Mouse (Mus musculus) hindbrain, postnatal 0 days (tissue): ENCODE measurements around the gene Pfdn5. TPM values are rescaled to one million over a fixed set of nuclear protein-coding genes. Genes with fewer than 3 reads are reported as not detected.
A peak's percentile ranks its signal among the peaks of the same experiment; 100 is the strongest.
"Not testable (repeated sequence)": the region's sequence is repeated elsewhere in the genome, so short reads cannot be mapped to it uniquely, and the experiment has no call there.

Source experiments
- ATAC-seq: fragments of 200-750 bp; cut with Nextera tagmentation; 2 replicates; pipeline ENCODE4 v1.8.0; 2017; ENCODE audit warnings: mild to moderate bottlenecking, moderate TSS enrichment, moderate library complexity
- DNase-seq: peaks from one replicate; pipeline ENCODE4 v3.0.0-alpha.2; 2015; ENCODE audit warnings: low spot score
- H3K27ac ChIP-seq: fragments of 300-500 bp; sonication (generic); 2 replicates; pipeline ENCODE4 v1.5.1; 2014; ENCODE audit warnings: mild to moderate bottlenecking
- H3K27me3 ChIP-seq: fragments of 300-500 bp; sonication (generic); 2 replicates; pipeline ENCODE4 v1.6.1; 2014; ENCODE audit warnings: low read length, mixed read lengths; ENCODE audit not compliant: insufficient read depth
- H3K36me3 ChIP-seq: fragments of 300-500 bp; sonication (generic); 2 replicates; pipeline ENCODE4 v1.6.1; 2014; ENCODE audit warnings: low read length, mixed read lengths; ENCODE audit not compliant: insufficient read depth
- H3K4me1 ChIP-seq: fragments of 300-500 bp; sonication (generic); 2 replicates; pipeline ENCODE4 v1.6.1; 2014; ENCODE audit warnings: antibody characterized with exemption, low read length, mixed read lengths; ENCODE audit not compliant: insufficient read depth
- H3K4me2 ChIP-seq: fragments of 300-500 bp; sonication (generic); 2 replicates; pipeline ENCODE4 v1.6.1; 2014; ENCODE audit warnings: low read depth, mild to moderate bottlenecking, low read length, moderate library complexity, mixed read lengths
- H3K4me3 ChIP-seq: fragments of 300-500 bp; sonication (generic); 2 replicates; pipeline ENCODE4 v1.5.1; 2014; ENCODE audit warnings: low read length
- H3K9ac ChIP-seq: fragments of 300-500 bp; sonication (generic); replicated peaks from 2 replicates; pipeline ENCODE4 v1.6.1; 2014; ENCODE audit warnings: mild to moderate bottlenecking, low read length, moderate library complexity, mixed read lengths
- H3K9me3 ChIP-seq: fragments of 300-500 bp; sonication (generic); 2 replicates; pipeline ENCODE4 v1.6.1; 2016; ENCODE audit warnings: low read length, mixed read lengths
- CTCF ChIP-seq: IDR thresholded peaks from 2 replicates; pipeline ENCODE4 v1.5.1; 2016; ENCODE audit warnings: antibody characterized with exemption, control low read depth, low read depth
- WGBS: fragments of 180-500 bp; shearing (Covaris S2); extraction: QIAGEN DNeasy Blood & Tissue Kit; methylation state at CpG from one replicate; pipeline ENCODE4 v1.1.7; 2014; 5-methylcytosine and 5-hydroxymethylcytosine counted together
- polyA plus RNA-seq: library from polyadenylated mRNA; unstranded; fragments of >200 nt; fragmentation: Nextera tagmentation; extraction: Ambion mirVana; gene quantifications from 2 replicates; pipeline ENCODE4 v1.2.1, GENCODE M21; 2015
- total RNA-seq: library from RNA; depleted of rRNA; stranded (reverse); fragments of >200 nt; gene quantifications from 2 replicates; pipeline ENCODE4 v1.2.3, GENCODE M21; 2014

Gene Pfdn5
- total and polyA plus RNA-seq, 2 experiments from 2014 or later, result 139 to 540 TPM

DNA sequence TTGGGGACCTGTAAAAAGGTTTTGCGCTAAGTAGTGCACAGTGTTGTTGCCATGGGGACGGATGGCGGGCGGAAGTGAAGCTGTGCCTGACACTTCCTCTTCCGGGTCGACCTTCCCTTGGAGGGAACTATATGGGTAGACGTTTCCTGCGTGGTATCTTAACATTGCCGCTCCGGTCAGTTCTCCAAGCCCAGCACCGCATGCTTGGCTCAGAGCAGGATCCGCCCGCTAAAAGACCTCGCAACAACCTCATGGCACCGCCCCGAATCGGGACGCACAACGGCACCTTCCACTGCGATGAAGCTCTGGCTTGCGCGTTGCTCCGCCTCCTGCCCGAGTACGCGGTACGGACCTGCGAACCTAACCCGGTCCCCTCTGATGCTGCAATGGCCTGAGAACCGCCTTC is 5.7 kb downstream of the Pfdn5 start, which contains the start of gene Myg1:
TSS of gene Myg1 (plus strand) at position 100 of the 406 bp plus-strand sequence.
- no peaks in the 10 kb centered on the region for H3K27me3 ChIP-seq
- H3K9ac ChIP-seq, result peak within 1 kb of the TSS; percentile 59
- H3K36me3 ChIP-seq, result peaks cover 11% of the 10 kb centered on the region; the same call in 1 of the 2 replicates
- H3K4me2 ChIP-seq, result peak within 1 kb of the TSS; percentile 87
- H3K4me1 ChIP-seq, result peaks cover 14% of the 10 kb centered on the region
- H3K27ac ChIP-seq, result peak within 1 kb of the TSS; percentile 76
- peak; percentile 96 for ATAC-seq
- TF ChIP-seq CTCF, result no peak
- 0% methylated on average over 30 of the region's 30 CpGs for WGBS
- peak; percentile 93 for DNase-seq
- H3K9me3 ChIP-seq, result no peaks in the 10 kb centered on the region
- peak within 1 kb of the TSS; percentile 76 for H3K4me3 ChIP-seq

DNA sequence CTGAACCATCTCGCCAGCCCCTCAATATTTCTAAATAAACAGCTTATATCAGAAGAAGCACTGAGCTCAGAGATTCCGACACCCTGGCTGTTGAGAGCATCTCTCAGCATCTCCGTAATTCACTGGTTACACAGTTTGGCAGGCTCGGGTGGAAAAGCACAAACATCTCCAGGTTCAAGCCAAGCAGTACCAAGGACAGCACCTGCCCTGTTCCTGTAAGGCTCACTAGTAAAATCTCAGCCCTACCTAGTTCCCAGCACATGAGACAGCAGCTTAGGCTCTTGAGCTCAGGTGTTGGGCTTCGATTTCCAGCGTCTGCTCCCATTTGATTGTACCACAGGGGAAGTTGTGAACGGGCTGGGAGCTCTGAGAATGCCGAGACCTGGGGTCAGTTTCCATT is 9.3 kb downstream of the Pfdn5 start:
- TF ChIP-seq CTCF, result no peak
- no peak for ATAC-seq
- Histone ChIP-seq H3K27ac (no peak overlapping the region), H3K4me3 (no peak overlapping the region), H3K36me3 (peaks cover 36% of the 10 kb centered on the region), H3K4me2 (no peak overlapping the region), H3K27me3 (no peaks in the 10 kb centered on the region), H3K9me3 (no peaks in the 10 kb centered on the region), H3K9ac (no peak overlapping the region), H3K4me1 (peaks cover 9% of the 10 kb centered on the region)
- no peak for DNase-seq
- WGBS, result 90% methylated on average over 8 of the region's 8 CpGs

GRCm38 (mm10) chr15:102335925-102336324 is 10.0 kb downstream of the Pfdn5 start:
- peak; percentile 63 for TF ChIP-seq CTCF
- H3K36me3 ChIP-seq, result peaks cover 35% of the 10 kb centered on the region
- WGBS, result 90% methylated on average over 5 of the region's 5 CpGs
- not testable (repeated sequence) for H3K4me1 ChIP-seq, H3K27me3 ChIP-seq, H3K9ac ChIP-seq, H3K4me3 ChIP-seq, ATAC-seq, H3K9me3 ChIP-seq, H3K4me2 ChIP-seq, H3K27ac ChIP-seq
- DNase-seq, result peak; percentile 38

DNA sequence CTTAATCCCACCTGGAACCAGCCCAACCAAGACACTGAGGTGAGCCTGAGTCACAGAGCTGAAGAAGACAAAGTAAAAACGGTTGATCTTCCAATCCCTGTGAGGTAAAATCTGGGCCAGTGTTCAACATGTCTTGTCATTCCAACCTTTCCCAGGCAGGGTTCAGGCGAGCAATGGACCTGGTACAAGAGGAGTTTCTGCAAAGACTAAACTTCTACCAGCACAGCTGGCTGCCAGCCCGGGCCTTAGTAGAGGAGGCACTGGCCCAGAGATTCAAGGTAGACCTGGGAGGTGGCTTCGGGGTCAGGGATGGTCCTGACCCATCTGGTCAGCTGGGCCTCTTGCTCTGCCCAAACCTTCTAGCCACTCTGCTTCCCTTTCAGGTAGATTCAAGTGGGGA is 11.0 kb downstream of the Pfdn5 start:
- no peak overlapping the region for H3K27ac ChIP-seq
- H3K9me3 ChIP-seq, result no peaks in the 10 kb centered on the region
- no peak for TF ChIP-seq CTCF
- no peak overlapping the region for H3K4me3 ChIP-seq
- H3K27me3 ChIP-seq, result no peaks in the 10 kb centered on the region
- H3K4me1 ChIP-seq, result peaks cover 8% of the 10 kb centered on the region
- H3K4me2 ChIP-seq, result no peak overlapping the region
- whole genome bisulfite sequencing, result 93% methylated on average over 4 of the region's 4 CpGs
- no peak overlapping the region for H3K9ac ChIP-seq
- DNase-seq, result no peak
- peaks cover 35% of the 10 kb centered on the region for H3K36me3 ChIP-seq
- ATAC-seq, result no peak

GRCm38 (mm10) chr15:102339612-102340011 is 13.7 kb downstream of the Pfdn5 start:
- H3K27me3 ChIP-seq, result no peaks in the 10 kb centered on the region
- TF ChIP-seq CTCF, result no peak
- WGBS, result 79% methylated on average over 5 of the region's 5 CpGs
- no peak overlapping the region for H3K4me2 ChIP-seq
- no peak for ATAC-seq
- no peaks in the 10 kb centered on the region for H3K4me1 ChIP-seq
- H3K27ac ChIP-seq, result no peak overlapping the region
- DNase-seq, result no peak
- peaks cover 39% of the 10 kb centered on the region for H3K36me3 ChIP-seq
- no peak overlapping the region for H3K9ac ChIP-seq
- H3K4me3 ChIP-seq, result no peak overlapping the region
- H3K9me3 ChIP-seq, result no peaks in the 10 kb centered on the region

- Histone ChIP-seq H3K9me3 (no peaks in the 10 kb centered on the region), H3K27ac (no peak overlapping the region), H3K4me3 (no peak overlapping the region), H3K27me3 (no peaks in the 10 kb centered on the region), H3K9ac (no peak overlapping the region), H3K4me2 (no peak overlapping the region), H3K4me1 (no peaks in the 10 kb centered on the region), H3K36me3 (peaks cover 37% of the 10 kb centered on the region)
- DNase-seq (peak; percentile 30), ATAC-seq (no peak)
- 12% methylated on average over 1 of the region's 1 CpGs for WGBS
- TF ChIP-seq CTCF, result peak; percentile 67
Measured at GRCm38 (mm10) chr15:102341580-102341979, 15.7 kb downstream of the Pfdn5 start.

- TF ChIP-seq CTCF, result no peak
- Histone ChIP-seq H3K9ac (no peak overlapping the region), H3K4me1 (no peaks in the 10 kb centered on the region), H3K27me3 (no peaks in the 10 kb centered on the region), H3K4me3 (no peak overlapping the region), H3K36me3 (peaks cover 13% of the 10 kb centered on the region; the same call in 1 of the 2 replicates), H3K9me3 (no peaks in the 10 kb centered on the region), H3K4me2 (no peak overlapping the region), H3K27ac (no peak overlapping the region)
- 90% methylated on average over 3 of the region's 3 CpGs for whole genome bisulfite sequencing
- DNase-seq (no peak), ATAC-seq (no peak)
Measured at GRCm38 (mm10) chr15:102344490-102344889, 18.6 kb downstream of the Pfdn5 start.
